Mouse (Mus musculus) CD8-positive naive resting alpha-beta T cell, adult 57 days (primary cell): ENCODE data around the gene Nap1l3. TPM values are rescaled to one million over a fixed set of nuclear protein-coding genes. Genes with fewer than 3 reads are reported as not detected.

ENCODE experiments used
- total RNA-seq: library from RNA; stranded (reverse); gene quantifications from one replicate; pipeline ENCODE4 v1.2.4, GENCODE M21; 2023

The Nap1l3 gene
- not detected for total RNA-seq

GRCm38 (mm10) chrX:122396781-122397581 lies at the start of gene Nap1l3:
Gene Nap1l3, minus strand, starts transcription at chrX:122397401.

